Mouse (Mus musculus) cerebellum, adult 2 months (tissue): ENCODE data around the gene Caln1. TPM values are rescaled to one million over a fixed set of nuclear protein-coding genes. Genes with fewer than 3 reads are reported as not detected.
A peak's percentile ranks its signal among the peaks of the same experiment; 100 is the strongest.

ENCODE experiments used
- DNase-seq, 2 experiments: peaks; one replicate each; pipeline ENCODE4 v3.0.0; 2021
- H3K27ac ChIP-seq: fragments of 200-500 bp; 2 replicates; pipeline ENCODE4 v1.5.1; 2012; ENCODE audit warnings: low read length, control low read depth, inconsistent platforms; ENCODE audit not compliant: insufficient read depth
- H3K27me3 ChIP-seq: fragments of 200-500 bp; 2 replicates; pipeline ENCODE4 v1.6.1; 2012; ENCODE audit warnings: inconsistent platforms, mild to moderate bottlenecking, low read length, moderate library complexity; ENCODE audit not compliant: control insufficient read depth, insufficient read depth
- H3K4me1 ChIP-seq: fragments of 200-500 bp; 2 replicates; pipeline ENCODE4 v1.6.1; 2011; ENCODE audit warnings: low read length; ENCODE audit not compliant: control insufficient read depth, insufficient read depth
- H3K4me3 ChIP-seq: fragments of 200-500 bp; replicated peaks from 2 replicates; pipeline ENCODE3; 2011; ENCODE audit warnings: mild to moderate bottlenecking, low read depth, low read length, control low read depth; ENCODE audit not compliant: insufficient read depth
- CTCF ChIP-seq: fragments of 200-500 bp; IDR thresholded peaks from 2 replicates; pipeline ENCODE4 v1.5.1; 2011; ENCODE audit warnings: low read depth, mild to moderate bottlenecking, control low read depth, low read length, moderate library complexity, borderline replicate concordance; ENCODE audit not compliant: insufficient read depth
- POLR2A ChIP-seq: fragments of 200-500 bp; IDR thresholded peaks from 2 replicates; pipeline ENCODE4 v1.6.1; 2011; ENCODE audit warnings: low read length, control low read depth, borderline replicate concordance; ENCODE audit not compliant: insufficient read depth
- WGBS: fragments of 180-500 bp; shearing (Covaris S2); methylation state at CpG from one replicate; pipeline ENCODE4 v1.1.7; 2018; 5-methylcytosine and 5-hydroxymethylcytosine counted together
- polyA plus RNA-seq: library from polyadenylated mRNA; depleted of rRNA; stranded (reverse); fragments of >200 nt; gene quantifications from 2 replicates; pipeline ENCODE4 v1.2.3, GENCODE M21; 2012

Caln1 gene
- polyA plus RNA-seq, 1 experiment, result 123 TPM

- 8% methylated on average over 3 of the region's 3 CpGs for WGBS
These were observed 303.8 kb downstream of the Caln1 start for GRCm38 (mm10) chr5:130673092-130673491.

DNA sequence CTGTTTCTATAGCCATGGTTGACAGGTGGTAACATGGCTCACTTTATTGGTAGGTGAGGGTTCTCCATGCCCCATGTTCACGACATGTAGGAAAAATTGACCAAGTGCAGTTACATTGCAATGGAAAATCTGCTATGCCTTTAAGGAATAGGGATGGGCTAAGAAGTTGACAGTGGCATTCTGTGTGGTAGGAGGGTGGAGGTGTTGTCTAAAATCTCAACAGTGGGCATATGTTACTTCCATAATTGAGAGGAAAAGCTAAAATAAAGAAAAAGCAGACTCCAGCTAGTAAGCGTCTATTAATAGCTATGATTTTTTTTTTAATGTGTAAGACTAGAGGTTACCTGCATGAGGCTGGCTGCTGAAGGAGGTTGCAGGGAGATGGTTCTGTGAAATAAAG is 308.6 kb downstream of the Caln1 start:
- Histone ChIP-seq H3K4me1 (peaks cover 9% of the 10 kb centered on the region), H3K27me3 (no peaks in the 10 kb centered on the region), H3K27ac (no peak overlapping the region), H3K4me3 (no peak overlapping the region)
- TF ChIP-seq CTCF, result no peak
- no peak for TF ChIP-seq POLR2A
- DNase-seq, result no peak
- 57% methylated on average over 2 of the region's 2 CpGs for WGBS

More at GRCm38 (mm10) chr5:130673092-130673491, 303.8 kb downstream of the Caln1 start:
- Histone ChIP-seq H3K4me3 (no peak overlapping the region), H3K4me1 (peaks cover 16% of the 10 kb centered on the region), H3K27me3 (no peaks in the 10 kb centered on the region), H3K27ac (no peak overlapping the region)
- TF ChIP-seq CTCF (no peak), POLR2A (no peak)
- peak; percentile 55 to 75 for DNase-seq

DNA sequence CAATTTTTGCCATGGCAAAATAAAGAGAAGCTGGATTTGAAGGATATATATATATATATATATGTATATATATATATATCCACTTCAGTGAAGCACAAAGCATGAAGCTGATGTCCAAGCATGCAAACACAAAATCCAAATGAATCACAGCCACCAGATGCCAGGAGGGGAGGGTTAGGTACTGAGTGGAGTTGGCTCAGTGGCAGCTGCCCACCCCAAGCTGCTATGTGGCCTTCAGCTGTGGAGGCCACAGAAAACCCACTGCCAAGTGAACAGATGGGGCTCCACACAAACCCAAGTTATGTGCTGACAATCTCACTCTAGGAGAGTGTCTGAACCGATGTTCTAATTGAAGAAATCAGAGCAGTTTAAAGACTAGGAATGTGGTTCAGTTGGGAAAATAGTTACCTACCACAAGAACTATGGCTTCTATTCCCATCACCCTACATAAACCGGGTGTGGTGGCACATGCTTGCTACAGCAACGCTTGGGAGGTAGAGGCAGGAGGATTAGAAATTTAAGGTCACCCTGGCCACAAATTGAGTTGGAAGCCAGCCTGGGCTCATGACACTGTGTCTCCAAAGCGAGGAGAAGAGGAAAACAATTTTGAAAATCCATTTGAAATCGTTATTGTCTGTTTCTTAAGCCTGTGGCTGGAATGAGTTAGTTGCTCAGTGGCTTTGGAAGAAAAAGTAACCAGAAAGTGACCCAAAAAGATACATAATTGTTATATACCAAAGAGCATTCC is 316.8 kb downstream of the Caln1 start:
- WGBS, result 11% methylated on average over 5 of the region's 5 CpGs
- H3K4me3 ChIP-seq, result no peak overlapping the region
- H3K27ac ChIP-seq, result peak overlapping the region; percentile 43; the same call in 1 of the 2 replicates
- H3K27me3 ChIP-seq, result no peaks in the 10 kb centered on the region
- TF ChIP-seq POLR2A, result no peak
- TF ChIP-seq CTCF, result no peak
- DNase-seq, result peak; percentile 79 to 87
- peaks cover 13% of the 10 kb centered on the region for H3K4me1 ChIP-seq

DNA sequence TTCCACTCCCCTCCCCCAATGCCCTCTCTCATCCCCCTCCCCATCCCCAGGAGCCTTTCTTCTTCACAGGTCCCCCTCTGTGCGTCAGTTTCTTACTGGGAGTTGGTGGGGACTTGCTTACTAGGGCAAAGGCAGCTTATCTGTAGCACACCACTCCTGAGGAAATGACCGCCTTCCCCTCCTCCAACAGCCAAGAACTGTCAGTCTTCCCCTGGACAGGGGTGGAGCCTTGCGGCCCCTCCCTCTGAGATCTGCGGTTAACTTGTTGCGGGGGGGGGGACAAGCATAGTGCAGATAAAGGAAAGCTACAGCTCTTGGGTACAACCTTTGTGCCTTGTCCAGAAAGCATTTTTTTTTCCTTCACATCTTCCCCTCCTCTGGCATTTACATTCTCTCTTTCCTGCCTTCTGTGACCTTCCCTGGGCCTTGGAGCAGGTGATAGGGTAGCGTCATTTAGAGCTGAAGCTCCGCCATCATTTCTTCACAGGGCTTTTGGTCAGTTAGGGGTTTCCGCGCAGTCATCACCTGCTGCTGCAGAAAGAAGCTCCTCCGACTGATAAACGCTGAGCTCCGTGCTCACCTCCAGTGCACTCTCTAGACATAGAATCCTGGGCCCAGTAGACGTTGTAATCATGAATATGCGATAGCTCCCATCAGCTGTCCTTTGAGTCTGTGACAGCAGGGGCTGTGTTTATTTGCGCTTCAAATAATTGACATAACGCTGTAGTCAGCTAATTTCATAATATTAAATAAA is 319.3 kb downstream of the Caln1 start:
- no peak overlapping the region for H3K4me3 ChIP-seq
- 72% methylated on average over 16 of the region's 16 CpGs for WGBS
- H3K4me1 ChIP-seq, result peaks cover 17% of the 10 kb centered on the region
- TF ChIP-seq CTCF (no peak), POLR2A (no peak)
- no peak for DNase-seq
- H3K27ac ChIP-seq, result no peak overlapping the region
- H3K27me3 ChIP-seq, result no peaks in the 10 kb centered on the region

DNA sequence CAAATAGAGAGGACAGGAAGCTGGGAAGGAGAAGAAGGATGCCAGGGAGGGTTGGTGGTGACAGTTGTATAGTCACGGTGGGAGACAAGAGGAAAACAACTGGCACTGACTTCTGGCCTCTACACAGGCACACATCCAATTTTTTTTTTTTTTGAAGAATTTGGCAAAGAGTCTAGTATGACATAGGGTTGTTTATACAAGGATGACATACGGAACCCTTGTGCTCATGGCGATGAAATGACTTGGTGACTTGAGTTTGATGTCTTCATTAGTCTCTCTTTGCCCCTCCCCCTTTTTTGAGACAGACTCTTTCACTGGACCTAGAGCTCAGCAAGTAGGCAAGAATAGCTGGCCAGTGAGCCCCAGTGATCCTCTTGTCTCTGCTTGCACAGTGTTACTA is 322.1 kb downstream of the Caln1 start:
- 7% methylated on average over 3 of the region's 3 CpGs for WGBS
- no peak for TF ChIP-seq POLR2A
- no peak for TF ChIP-seq CTCF

DNA sequence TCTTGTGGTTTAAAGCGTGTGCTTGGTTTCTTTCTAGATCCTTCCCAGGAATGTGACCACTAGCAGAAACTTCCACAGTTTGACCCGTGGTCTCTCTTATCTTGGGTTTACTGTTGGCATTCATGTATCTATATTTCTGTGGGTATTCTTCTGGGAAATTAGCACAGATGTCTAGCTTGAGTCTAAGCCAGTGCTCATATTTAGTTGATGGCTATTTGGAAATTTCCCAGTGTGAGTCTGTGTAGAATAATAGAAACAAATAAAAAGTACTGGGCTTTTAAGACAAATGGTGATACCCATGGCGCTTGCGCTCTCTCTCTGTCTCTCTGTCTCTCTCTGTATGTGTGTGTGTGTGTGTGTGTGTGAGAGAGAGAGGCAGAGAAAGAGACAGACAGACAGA is 330.2 kb downstream of the Caln1 start:
- peak in 1 of 2 experiments; percentile 74 for DNase-seq
- Histone ChIP-seq H3K4me3 (no peak overlapping the region), H3K27me3 (no peaks in the 10 kb centered on the region), H3K4me1 (peaks cover 35% of the 10 kb centered on the region), H3K27ac (peak overlapping the region; percentile 97)
- WGBS, result 32% methylated on average over 4 of the region's 4 CpGs
- TF ChIP-seq POLR2A, result no peak
- TF ChIP-seq CTCF, result no peak

More for the DNA sequence above, 322.1 kb downstream of the Caln1 start:
- no peaks in the 10 kb centered on the region for H3K27me3 ChIP-seq
- H3K27ac ChIP-seq, result 0 out of 2 replicates have a peak overlapping the region, but pooled peaks have one; percentile 23
- H3K4me3 ChIP-seq, result no peak overlapping the region
- H3K4me1 ChIP-seq, result peaks cover 8% of the 10 kb centered on the region; the same call in 1 of the 2 replicates
- DNase-seq, result no peak

- no peak overlapping the region for H3K4me3 ChIP-seq
- H3K27me3 ChIP-seq, result no peaks in the 10 kb centered on the region
- WGBS, result 10% methylated on average over 6 of the region's 6 CpGs
- peak; percentile 93 to 97 for DNase-seq
- peaks cover 44% of the 10 kb centered on the region for H3K4me1 ChIP-seq
- no peak for TF ChIP-seq POLR2A
- no peak for TF ChIP-seq CTCF
- peak overlapping the region; percentile 81; the same call in 1 of the 2 replicates for H3K27ac ChIP-seq
These were observed 332.5 kb downstream of the Caln1 start for GRCm38 (mm10) chr5:130701777-130702176.
